Mouse (Mus musculus): ENCODE data around the gene Glipr1l2.
"Not testable (repeated sequence)": the region's sequence is repeated elsewhere in the genome, so short reads cannot be mapped to it uniquely, and the experiment has no call there.

Glipr1l2 gene

DNA sequence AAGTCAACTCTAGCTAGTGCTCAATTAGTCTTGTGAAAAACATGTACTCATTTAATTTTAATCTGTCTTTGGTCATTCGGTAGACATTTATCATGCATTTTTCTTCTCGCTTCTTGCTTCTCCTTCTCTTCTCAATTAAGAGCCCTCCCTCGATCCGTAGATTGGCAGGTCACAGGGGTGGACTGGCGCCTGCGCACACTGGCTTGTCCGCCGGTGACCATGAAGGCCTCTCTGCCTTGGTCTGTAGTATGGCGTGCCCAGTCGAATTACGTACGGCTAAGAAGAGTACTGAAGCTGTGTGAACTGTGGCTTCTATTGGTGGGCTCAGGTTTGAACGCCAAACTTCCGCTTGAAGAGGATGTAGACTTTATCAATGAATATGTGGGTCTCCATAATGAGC, at the start of gene Glipr1l2:
TSS of gene Glipr1l2 (plus strand) at position 198 of the 400 bp plus-strand sequence.
- no peak for DNase-seq

DNA sequence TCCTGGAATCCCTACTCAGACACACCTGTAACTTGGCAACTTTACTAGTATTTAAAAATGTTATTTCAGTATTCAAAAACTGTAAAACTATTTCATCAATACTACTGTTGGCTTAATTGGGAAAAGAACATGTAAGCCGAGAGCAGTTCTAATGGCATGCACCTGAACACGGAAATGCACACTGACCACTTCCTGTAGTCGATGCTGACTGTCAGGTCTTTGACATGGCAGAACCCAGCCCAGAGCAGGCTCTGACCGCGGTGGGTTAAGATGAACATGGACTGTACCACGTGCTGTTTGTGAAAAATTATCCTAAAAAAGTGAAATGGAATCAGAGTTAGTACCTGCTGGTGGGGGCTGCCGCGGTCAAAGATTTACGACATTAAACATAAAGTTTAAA, 39.6 kb upstream of the Glipr1l2 start:
- not testable (repeated sequence) for DNase-seq

DNA sequence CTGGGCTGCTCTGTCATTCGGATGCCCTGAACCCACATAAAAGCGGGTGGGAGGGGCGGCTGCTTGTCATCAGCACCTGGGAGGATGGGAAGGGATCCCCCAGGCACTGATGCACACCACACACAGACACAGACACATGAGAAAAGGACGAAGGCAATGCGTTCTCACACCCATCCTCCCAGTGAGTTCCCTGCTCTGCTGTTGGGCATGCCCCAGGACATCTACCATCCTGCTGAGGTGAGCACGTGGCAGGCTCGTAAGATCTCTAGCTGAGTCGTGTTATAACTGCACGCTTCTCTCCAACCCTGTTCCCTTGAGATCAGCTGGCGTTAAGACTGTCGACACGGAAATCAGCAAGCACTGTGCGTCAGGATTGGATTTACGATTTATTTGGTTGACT, 38.9 kb upstream of the Glipr1l2 start:
- DNase-seq = not testable (repeated sequence)

DNA sequence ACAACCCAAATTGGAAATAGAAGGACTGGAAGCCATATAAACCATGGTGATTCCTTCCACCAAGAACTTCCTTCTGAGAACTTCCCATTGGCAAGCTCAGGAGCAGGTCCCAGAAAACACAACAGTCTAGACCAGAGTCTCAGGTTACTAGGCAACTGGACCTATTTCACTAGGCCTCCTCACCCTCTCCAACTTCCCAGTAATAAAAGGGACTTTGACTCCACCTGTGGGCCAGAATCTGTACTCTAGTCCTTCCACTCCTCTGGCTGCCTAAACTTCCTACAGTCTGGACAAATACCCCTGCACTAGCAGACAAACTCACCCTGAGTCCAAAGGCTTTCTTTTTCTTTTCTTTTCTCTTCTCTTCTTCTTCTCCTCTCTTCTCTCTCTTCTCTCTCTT, 31.9 kb upstream of the Glipr1l2 start:
- DNase-seq = peak; percentile 3

DNA sequence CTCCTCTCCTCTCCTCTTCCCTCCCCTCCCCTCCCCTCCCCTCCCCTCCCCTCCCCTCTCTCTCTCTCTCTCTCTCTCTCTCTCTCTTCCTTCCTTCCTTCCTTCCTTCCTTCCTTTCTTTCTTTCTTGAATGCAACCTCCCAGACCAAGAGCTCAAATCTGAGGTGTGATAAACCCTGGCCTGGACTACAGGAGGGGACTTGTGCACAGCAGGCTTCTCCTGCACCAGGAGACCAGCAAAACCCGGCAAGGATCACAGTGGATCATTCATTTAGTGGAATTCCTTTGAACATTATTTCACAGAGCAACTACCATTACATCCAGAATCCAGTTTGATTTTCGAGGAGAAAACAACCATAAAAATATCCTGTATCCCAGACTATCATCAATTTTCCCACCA, 31.2 kb upstream of the Glipr1l2 start:
- DNase-seq = peak; percentile 5

DNA sequence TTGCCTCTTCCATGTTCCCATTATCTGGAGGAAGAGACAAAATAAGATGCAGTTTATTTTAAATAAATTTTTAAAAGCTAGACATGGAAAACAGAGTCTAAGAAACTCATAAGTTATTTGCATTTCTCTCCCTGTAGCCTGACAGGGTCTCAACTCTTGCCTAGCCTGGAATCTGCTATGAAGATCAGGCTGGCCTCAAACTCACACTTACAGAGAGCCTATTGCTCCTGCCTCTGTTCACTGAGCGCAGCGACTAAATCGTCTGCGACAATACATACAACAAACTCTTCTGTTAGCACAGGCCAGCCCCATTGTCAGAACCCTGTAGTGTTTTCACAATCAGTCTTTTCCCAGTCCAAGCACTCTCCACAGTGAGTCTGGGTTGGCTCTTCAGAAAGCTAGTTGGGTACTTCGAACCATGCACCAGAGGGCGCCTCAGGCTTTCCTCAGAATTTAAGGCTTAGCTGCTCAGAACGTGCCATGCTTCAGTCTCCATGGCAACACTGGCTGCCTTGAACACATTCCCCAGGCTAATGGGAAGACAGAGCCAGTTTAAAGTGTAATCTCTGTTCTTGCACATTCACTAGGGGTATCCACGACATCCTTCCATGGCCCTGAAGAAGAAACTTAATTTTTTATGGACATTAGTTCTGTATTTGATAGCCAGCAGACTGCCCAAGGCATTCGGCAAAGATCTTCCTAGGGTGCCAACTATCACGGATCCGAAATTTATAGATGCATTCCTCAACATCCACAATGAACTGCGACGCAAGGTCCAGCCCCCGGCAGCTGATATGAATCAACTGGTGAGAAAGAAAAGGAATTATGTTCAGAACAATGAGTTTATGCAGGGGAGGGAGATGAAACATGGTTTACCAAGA, 23.2 kb upstream of the Glipr1l2 start, which contains the start of gene Glipr1l1:
TSS of gene Glipr1l1 (plus strand) at position 488 of the 881 bp plus-strand sequence.
- DNase-seq = peak; percentile 65

DNA sequence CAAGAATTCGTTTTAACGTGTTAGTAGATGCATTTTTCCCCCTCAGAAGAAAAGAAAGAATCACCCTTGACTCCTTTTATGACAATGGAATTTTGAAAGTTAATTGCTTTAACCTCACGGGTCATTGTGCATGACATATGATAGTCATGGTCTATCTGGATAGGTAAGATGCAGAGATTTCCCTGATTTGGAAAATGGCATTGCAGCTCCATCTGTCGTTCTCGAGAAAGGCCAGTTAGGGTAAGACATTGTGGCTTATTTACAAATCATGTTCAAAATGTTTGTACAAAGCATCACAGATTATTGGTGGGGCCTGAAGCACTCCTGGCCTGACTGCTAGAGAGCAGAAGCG, 22.6 kb upstream of the Glipr1l2 start:
- DNase-seq = not testable (repeated sequence)

DNA sequence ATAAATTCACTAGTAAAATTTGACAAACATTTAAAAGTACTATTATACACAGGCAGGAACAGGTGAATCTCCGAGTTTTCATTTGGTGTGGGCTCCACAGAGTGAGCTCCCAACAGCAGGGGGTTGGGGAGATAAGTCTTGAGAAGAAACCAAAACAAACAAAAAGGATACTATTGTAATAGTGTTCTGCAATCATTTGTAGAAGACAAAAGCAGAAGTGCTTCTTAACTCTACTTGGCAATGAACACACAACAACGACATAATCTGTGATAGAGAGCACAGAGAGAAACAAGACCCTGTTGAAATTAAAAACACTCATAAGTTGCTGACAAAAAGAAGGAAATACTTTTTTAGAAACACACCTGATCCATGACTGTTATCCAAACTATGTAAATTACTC, 3.1 kb upstream of the Glipr1l2 start:
- no peak for DNase-seq

DNA sequence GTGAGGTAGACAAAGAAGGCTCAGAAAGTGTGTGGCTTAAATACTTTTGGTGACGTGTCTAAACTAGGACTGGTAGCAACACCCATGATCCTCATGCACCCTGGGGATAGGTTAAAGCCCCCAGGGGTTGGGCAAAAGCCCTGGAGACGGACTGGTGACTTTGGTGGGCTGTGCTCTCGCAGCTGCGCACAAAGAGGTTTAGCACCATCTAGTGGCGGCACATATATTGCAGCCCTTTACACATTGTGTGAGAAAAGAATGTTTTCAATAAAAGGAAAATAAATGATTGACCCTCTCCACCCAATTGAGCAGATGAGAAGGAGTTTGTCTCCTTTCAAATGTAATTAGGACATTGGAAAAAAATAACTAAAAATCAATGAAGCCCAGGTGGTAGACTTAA, 22.6 kb downstream of the Glipr1l2 start:
- peak; percentile 74 for DNase-seq

DNA sequence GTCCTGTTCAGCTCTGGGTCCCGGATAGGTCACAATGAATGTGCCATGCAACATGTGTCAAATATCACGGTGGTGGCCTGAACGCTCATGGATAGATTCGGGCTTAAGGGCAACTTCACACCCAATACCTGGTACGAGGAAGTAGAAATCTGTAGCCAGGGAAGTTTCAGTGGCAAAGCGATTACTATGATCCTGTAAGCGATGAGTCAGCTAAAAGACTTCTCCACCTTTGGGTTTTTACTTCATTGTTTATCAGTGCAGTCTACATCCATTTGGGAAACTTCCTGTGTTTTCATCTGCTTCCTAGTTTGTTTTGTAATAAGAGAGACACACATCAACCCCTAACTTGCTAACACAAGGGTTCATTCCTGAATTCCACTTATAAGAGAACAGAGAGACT, 27.2 kb downstream of the Glipr1l2 start:
- no peak for DNase-seq

DNA sequence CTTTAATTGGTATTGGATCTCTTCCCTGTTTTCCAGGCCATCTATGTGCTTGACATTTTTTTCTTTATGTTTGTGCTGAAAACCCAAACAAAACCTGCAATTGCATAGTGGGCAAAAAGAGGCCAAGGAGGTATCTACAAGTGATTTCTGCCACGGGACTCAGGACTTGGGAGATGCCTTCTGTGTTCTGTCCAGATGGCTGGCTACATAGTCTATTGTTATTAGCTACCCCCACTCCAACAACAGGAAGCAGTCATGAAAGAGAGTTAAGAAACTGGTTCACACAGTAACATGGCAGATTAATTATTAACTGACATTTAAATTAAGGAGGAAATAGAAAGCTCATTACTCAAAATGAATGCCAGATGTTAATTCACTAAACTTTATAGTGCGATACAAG, 41.9 kb downstream of the Glipr1l2 start:
- not testable (repeated sequence) for DNase-seq

DNA sequence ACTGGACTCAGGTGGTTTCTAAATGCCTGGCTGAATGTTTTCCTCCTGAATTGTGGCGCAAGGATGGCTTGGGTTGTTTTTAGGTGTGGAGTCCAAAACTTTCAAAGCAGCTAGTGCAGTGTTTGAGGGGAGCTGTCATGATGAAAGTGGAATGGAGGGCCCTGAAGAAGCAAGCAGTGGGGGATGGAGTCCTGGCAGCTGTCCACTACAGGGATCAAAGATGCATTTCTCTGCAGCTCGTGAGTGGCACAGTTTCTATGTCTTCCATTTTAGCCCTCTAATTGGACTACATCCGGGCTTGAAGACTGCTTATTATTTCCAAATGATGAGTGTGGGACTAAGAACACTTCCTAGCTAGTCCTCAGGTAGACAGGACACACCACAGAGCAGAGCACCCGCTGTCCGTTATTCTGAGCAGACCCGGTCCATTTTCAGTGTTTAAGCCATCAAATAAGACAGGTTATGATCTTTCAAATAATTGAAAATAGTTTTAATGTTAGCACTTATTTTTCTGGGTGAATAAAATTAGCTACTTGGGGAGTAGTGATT, 44.6 kb downstream of the Glipr1l2 start:
- DNase-seq = not testable (repeated sequence)

DNA sequence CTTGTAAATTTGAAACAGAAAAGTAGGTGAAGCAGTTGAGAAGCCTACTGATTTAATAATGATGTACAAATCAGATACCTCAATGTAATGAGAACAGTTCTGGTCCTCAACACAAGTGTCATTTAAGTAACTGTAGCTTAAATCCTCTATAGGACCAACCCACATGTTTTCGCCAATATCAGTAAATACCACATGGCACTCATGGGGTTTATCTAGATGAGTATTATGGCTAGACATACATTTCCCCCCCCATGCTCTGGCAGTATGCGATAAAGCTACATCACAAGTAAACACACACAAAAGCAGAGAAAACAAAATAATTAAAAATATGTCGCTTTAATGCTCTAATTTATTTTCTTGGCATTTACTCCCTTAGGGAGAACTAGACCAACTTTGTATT, 49.0 kb downstream of the Glipr1l2 start:
- DNase-seq = no peak

DNA sequence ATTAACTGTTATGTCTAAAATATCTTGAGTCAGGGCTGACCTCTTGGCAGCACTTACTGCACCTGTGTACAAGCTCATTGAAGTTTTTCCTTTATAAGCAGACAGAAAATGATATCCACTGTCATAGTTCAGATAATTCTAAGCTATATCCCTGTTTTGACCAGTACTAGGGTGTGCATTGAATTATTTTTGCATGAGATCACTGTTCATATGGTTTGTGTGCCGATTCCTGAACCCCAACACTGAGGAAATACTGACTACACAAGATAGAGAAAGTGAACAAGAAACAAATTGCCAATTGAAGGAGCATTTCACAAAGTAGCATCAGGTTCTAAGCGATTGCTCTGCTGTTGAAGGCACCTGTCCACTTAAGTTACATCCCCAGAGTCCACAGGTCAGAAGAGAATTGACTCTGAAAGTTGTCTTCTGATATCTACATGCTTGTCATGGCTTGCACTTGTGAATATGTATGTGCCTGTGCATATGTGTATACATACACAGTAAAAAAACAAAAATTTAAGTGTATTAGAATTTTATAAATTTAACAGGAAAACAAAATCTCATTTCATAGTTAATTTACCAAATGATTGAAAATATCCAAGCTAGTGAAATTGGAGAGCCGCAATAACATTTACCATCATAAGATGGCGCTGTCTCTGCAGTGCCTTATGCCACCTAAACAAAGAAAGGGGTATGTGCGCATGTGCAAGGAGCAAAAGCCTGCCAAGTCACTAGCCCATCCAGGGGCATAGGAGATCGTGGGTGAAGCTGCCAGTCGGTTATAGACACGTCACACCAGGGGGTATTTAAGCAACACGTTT, 55.1 kb downstream of the Glipr1l2 start:
- DNase-seq = peak; percentile 60

DNA sequence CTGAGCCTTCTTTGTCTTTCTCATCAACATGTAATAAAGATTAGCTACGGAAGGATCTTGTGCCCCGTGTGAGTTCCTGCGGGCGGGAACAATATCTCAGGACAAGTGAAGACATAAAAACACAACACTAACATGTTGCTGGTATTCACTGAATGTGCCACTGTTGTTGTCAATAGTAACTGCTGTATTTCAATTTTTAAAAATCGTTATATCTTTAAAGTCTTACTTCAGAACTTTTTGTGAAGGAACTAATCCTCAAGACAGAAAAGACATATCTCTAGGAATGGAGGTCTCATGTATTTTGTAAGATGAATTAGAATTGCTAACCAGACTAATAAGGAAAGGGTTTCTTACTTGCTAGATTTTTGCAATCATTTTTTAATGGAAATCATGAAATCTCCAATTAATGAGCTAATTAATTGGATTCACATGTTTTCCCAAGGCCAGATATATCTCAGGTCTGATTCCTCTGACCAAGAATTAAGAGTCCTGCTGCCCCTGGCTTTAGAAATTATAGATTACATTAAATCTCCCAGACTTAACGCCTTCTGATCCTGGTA, 55.8 kb downstream of the Glipr1l2 start:
- DNase-seq = no peak

DNA sequence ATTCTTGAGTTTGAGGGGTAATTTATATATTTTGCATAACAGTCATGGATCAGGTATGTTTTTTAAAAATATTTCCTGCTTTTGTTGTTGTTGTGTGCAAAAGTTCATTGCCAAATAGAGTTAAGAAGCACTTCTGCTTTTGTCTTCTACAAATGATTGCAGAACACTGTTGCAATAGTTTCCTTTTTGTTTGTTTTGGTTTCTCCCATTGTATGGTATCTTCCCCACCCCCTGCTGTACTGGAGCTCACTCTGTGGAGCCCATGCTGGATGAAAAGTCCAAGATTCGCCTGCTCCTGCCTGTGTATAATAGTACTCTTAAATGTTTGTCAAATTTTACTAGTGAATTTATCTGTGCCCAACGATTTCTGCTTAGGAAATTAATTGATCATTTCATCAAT, 56.7 kb downstream of the Glipr1l2 start:
- peak; percentile 2 for DNase-seq
